Mouse (Mus musculus) left cerebral cortex, adult 2 months (tissue): ENCODE results near the gene Ms4a18. TPM values are rescaled to one million over a fixed set of nuclear protein-coding genes. Genes with fewer than 3 reads are reported as not detected.

ENCODE experiments used
- DNase-seq, 2 experiments: peaks; one replicate each; pipeline ENCODE4 v3.0.0; 2021 to 2022; ENCODE audit warnings: low spot score in 2 of 2, mixed read lengths in 1 of 2; ENCODE audit errors: extremely low spot score in 1 of 2
- H3K27ac ChIP-seq: fragments of 200-600 bp; 2 replicates; pipeline ENCODE4 v1.8.1; 2022
- H3K4me3 ChIP-seq: fragments of 200-600 bp; 2 replicates; pipeline ENCODE4 v1.8.1; 2022
- CTCF ChIP-seq: fragments of 200-600 bp; IDR thresholded peaks from 2 replicates; pipeline ENCODE4 v1.8.1; 2022; ENCODE audit warnings: antibody characterized with exemption, mild to moderate bottlenecking, moderate library complexity
- intact Hi-C: fragments of 180-260 bp; cut with DNase I; formaldehyde crosslinking; loops from one replicate; pipeline ENCODE4 v1.15.1; 2025
- total RNA-seq, 2 experiments: library from RNA; stranded (reverse); gene quantifications; 2 replicates each; pipeline ENCODE4 v1.2.3; 2021

Ms4a18 gene
- total RNA-seq, 2 experiments from 2014 or later = not detected

DNA sequence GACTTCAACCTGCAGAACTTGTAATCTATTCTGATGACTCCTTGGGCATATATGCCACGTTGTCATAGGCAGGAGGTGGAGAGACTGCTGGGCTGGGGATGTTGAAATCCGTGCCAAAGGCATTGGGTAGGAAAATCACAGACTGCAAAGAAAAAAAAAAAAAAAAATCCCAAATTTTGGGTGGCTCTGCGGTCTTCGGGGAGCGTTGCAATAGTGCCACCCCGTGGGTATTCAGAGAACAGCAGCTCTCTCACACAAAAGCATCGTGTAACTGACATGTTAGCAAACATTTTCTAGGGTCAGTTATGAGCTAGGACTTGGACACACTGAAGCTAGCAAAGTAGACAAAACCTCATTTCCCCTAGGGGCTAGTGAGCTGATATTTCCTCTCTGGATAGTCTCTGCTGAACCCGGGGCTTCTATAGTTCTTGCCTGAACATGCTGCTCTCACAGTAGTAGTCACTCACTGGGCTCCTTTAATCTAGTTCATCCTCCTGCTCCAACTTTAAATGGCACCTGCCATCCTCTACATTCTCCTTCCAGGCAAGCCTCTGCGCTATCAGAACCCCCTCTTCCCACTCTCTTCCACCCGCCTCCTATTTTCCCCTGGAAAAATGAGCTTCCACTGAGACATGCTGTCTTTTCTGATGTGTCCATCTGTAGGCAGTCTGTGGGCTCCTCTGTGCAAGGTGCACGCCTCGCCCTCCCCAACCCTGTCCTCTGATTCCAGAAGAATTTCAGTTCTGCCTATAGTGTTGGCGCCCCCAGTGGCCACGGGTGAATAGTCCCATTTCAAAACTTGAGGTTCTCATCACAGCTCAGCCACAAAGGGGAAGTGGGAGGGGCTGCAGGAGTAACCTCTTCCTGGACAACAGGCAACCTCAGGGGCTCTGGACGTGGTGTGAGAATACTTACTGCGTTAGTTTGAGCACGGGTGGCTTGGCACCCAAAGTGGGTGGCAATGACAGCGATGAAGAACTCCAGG lies 38.4 kb downstream of the Ms4a18 start:
- Histone ChIP-seq H3K4me3 (0 out of 2 replicates have a peak overlapping the region, but pooled peaks have one; percentile 16), H3K27ac (no peak overlapping the region)
- intact Hi-C loops = no loop called here
- TF ChIP-seq CTCF = peak; percentile 71
- DNase-seq = peak; percentile 67 to 72

DNA sequence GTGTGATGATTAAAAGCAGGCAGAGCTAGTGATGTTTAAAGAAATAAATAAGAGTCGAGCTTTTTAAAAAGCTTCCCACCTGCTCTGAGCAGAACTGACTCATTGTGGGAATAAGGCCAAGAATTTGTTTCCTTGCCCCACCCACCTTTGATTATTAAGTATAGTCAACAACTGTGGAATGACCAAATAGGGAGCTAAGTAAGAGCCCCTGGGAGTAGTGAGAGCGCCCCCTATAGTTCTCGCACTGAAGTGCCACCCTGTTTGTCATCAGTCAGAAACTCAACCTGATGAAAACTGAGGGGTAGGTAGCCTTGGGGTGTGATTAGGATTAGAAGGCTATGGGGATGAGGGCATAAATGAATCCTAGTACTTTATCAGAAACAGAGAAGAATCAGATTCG lies 41.5 kb downstream of the Ms4a18 start:
- DNase-seq = no peak
- Histone ChIP-seq H3K4me3 (no peak overlapping the region), H3K27ac (no peak overlapping the region)
- intact Hi-C loops = no loop called here
- TF ChIP-seq CTCF = peak; percentile 51

- TF ChIP-seq CTCF = no peak
- intact Hi-C loops = no loop called here
- H3K4me3 ChIP-seq = no peak overlapping the region
- no peak for DNase-seq
- H3K27ac ChIP-seq = no peak overlapping the region
Observed at GRCm38 (mm10) chr19:10975187-10975586, 42.6 kb downstream of the Ms4a18 start.

- no peak within 1 kb of the TSS for H3K4me3 ChIP-seq
- no peak within 1 kb of the TSS for H3K27ac ChIP-seq
- intact Hi-C loops = no loop called here
- DNase-seq = no peak
- TF ChIP-seq CTCF = no peak
Observed at GRCm38 (mm10) chr19:10974238-10974865, 43.5 kb downstream of the Ms4a18 start, which contains the start of gene Ms4a10. Gene Ms4a10 (minus strand): TSS chr19:10974670.

DNA sequence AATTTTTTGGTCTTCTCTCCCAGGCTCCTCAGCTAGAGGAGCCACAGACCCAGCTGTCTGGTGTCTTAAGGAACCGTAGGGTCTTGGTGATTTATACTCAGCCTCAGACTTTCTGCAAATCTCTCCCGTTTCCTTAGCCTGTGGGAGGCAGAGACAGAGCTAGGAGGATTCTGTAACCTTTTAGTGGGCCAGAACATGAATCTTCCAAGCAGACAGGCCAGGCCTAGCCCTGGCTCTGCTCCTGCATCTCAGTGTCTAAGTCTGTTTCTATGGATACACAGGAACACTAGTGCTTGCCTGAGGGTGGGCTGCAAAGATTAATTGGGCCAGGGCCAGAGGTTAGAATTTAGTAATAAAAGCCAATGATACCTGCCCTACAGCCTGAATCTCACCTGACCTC lies 44.6 kb downstream of the Ms4a18 start:
- Histone ChIP-seq H3K27ac (no peak overlapping the region), H3K4me3 (no peak overlapping the region)
- DNase-seq = no peak
- no peak for TF ChIP-seq CTCF
- intact Hi-C loops = no loop called here

DNA sequence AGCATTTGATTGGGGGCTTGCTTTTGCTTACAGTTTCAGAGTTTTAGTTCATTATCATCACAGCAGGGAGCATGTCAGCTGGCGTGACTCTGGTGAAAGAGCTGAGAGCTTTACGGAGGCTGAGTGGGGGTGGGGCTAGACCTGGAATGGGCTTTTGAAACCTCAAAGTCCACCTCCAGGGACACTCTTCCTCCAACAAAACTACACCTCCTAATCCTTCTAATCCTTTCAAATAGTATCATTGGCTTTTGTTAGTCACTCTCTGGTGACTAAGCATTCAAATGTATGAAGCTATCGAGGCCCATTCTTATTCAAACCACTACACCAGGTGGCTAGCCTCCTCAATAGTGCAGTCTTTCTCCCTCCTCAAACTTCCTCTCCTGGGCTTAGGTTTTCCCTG lies 45.2 kb downstream of the Ms4a18 start:
- DNase-seq = no peak
- no peak overlapping the region for H3K27ac ChIP-seq
- no peak overlapping the region for H3K4me3 ChIP-seq
- TF ChIP-seq CTCF = no peak
- intact Hi-C loops = no loop called here

DNA sequence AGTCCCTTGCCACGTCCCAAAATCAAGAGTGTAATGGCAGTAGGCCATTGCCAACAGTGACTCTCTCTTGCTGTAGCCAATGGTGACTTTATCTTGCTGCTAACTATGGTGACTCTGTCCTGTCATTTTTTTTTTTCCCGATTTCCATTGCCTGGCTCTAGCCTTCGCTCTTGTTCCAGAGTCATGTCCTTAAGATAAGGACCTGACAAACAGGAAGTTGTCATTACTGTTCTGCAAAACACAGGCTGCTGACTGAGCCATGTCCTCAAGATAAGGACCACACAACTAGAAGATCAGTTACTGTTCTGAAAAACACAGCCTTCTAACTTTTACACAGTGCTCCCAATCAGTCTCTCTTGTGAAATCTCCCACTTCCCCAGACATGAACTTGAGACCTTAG lies 47.4 kb downstream of the Ms4a18 start:
- intact Hi-C loops = no loop called here
- DNase-seq = no peak
- Histone ChIP-seq H3K4me3 (no peak overlapping the region), H3K27ac (no peak overlapping the region)
- TF ChIP-seq CTCF = no peak

DNA sequence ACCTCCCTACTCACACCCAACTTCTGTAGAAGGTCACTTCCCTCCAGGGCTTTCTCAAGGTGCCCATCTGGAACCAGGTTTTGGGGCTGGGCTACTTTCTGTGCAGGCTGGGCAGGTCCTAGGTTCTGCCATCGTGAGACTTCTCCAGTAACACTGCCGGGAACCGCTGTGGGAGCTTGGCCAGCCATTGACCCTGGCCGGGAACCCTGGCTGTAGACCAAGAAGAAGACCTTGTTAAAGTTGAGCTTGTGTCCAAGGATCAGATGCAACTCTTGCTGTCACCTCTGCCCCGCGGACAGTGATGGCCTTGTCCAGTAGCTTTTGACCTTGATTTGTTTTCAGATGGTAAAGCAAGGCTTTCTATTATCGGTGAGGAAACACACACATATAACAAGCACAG lies 49.3 kb downstream of the Ms4a18 start:
- H3K4me3 ChIP-seq = no peak overlapping the region
- intact Hi-C loops = no loop called here
- H3K27ac ChIP-seq = no peak overlapping the region
- no peak for TF ChIP-seq CTCF
- DNase-seq = no peak

GRCm38 (mm10) chr19:10965721-10966120 lies 52.1 kb downstream of the Ms4a18 start:
- H3K27ac ChIP-seq = no peak overlapping the region
- DNase-seq = no peak
- intact Hi-C loops = no loop called here
- H3K4me3 ChIP-seq = no peak overlapping the region
- TF ChIP-seq CTCF = no peak

- Histone ChIP-seq H3K27ac (no peak overlapping the region), H3K4me3 (no peak overlapping the region)
- intact Hi-C loops = loop anchor here (2.0 kb wide), 3 partner anchors 51 to 293 kb away; no protein-coding TSS in a partner anchor
- DNase-seq = no peak
- no peak for TF ChIP-seq CTCF
Observed at GRCm38 (mm10) chr19:10959978-10960346, 57.9 kb downstream of the Ms4a18 start.

GRCm38 (mm10) chr19:10959085-10959977 lies 58.5 kb downstream of the Ms4a18 start:
- DNase-seq = peak in 1 of 2 experiments; percentile 29
- TF ChIP-seq CTCF = peak; percentile 87
- Histone ChIP-seq H3K4me3 (no peak overlapping the region), H3K27ac (no peak overlapping the region)
- intact Hi-C loops = loop anchor here (2.0 kb wide), 3 partner anchors 51 to 293 kb away; no protein-coding TSS in a partner anchor
